Mouse (Mus musculus) olfactory bulb, adult 2 months (tissue): ENCODE data around the gene Ube2b.

Experiments
- CTCF ChIP-seq: fragments of 200-500 bp; IDR thresholded peaks from 2 replicates; pipeline ENCODE4 v1.5.1; 2012; ENCODE audit warnings: low read depth, mild to moderate bottlenecking, low read length, moderate library complexity; ENCODE audit not compliant: insufficient read depth
- POLR2A ChIP-seq: fragments of 200-500 bp; IDR thresholded peaks from 2 replicates; pipeline ENCODE4 v1.6.1; 2012; ENCODE audit warnings: mild to moderate bottlenecking, low read depth, low read length, moderate library complexity; ENCODE audit not compliant: insufficient read depth

DNA sequence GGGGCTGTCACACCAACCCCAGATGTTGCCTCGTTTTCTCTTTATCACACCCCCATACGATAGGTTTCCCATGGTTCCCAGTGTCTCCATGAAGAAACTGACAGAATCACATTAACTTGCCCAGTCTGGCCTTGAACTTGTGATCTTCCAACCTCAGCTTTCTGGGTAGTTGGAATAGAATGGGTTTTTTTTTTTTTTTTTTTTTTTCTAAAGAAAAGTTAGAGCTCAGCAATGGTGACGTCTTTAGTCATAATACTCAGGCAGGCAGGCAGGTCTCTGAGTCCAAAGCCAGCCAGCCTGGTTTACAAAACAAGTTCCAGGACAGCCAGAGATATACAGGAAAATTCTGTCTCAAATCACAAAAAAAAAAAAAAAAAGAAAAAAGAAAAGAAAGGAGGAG lies 56.3 kb downstream of the Ube2b start:
- TF ChIP-seq CTCF (no peak), POLR2A (no peak)
